Mouse (Mus musculus) testis, adult 2 months (tissue): ENCODE results near the gene Prdm2.

Experiments
- CTCF ChIP-seq: fragments of 200-500 bp; IDR thresholded peaks from 2 replicates; pipeline ENCODE4 v1.5.1; 2012; ENCODE audit warnings: low read depth, mild to moderate bottlenecking, inconsistent platforms, low read length, moderate library complexity; ENCODE audit not compliant: control insufficient read depth, insufficient read depth, insufficient replicate concordance
- POLR2A ChIP-seq: fragments of 200-500 bp; IDR thresholded peaks from 2 replicates; pipeline ENCODE4 v1.6.1; 2012; ENCODE audit warnings: low read depth, mild to moderate bottlenecking, inconsistent platforms, low read length, moderate library complexity; ENCODE audit not compliant: control insufficient read depth

GRCm38 (mm10) chr4:143123043-143123442, 89.8 kb downstream of the Prdm2 start:
- no peak for TF ChIP-seq CTCF
- no peak for TF ChIP-seq POLR2A
